Mouse (Mus musculus): ENCODE data around the gene Nol7.

DNA sequence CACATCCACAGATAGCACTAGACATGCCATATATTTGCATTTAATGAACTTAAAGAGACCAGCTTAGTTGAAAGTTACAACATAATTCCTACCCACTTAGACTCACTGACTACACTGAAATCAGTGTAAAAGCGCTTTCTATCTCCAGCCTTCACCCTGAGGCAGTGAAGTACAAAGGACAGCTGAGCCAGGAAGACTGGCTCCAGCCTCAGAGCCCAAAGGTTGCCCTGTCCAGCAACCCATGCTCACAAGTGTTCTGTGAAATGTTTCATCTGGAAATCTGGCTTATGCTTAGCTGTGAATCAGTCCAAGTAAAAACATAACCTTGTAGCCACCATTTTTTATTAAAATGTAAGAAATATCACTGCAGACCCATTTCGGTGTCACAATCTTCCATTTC is 15.4 kb downstream of the Nol7 start:
- no peak for TF ChIP-seq CTCF (IDR thresholded peaks at IDR 0.05; ENCODE audit: extremely low read depth, insufficient read depth, low read length)
- TF ChIP-seq POLR2A (IDR thresholded peaks at IDR 0.05; ENCODE audit: extremely low read depth, insufficient read depth, low read length): no peak
